Mouse (Mus musculus): Measurements from ENCODE around the gene Ubqln4.

DNA sequence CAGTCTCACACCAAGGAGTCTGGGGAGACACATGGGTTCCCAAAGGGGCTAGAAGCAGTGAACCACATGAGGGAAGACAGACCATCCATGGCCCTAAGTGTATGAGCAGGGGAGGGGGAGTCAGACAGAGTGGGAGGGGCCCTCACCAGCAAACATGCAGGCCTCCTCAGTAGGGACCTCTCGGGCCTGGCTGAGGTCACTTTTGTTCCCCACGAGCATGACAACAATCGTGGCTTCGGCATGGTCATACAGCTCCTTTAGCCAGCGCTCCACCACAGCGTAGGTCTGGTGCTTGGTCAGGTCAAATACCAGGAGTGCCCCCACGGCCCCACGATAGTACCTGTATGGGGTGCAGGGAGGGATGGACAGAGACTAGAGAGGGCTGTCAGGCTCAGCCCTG is 10.4 kb upstream of the Ubqln4 start:
- TF ChIP-seq CTCF (IDR thresholded peaks at IDR 0.05; ENCODE audit: low read depth, low read length) (no peak), TAL1 (conservative IDR thresholded peaks at IDR 0.05; ENCODE audit: low read depth, low read length) (no peak), GATA1 (IDR thresholded peaks at IDR 0.05; ENCODE audit: borderline replicate concordance, low read length) (no peak), GATA2 (IDR thresholded peaks at IDR 0.05; ENCODE audit: borderline replicate concordance, low read depth, low read length) (no peak), POLR2AphosphoS5 (IDR thresholded peaks at IDR 0.05; ENCODE audit: insufficient replicate concordance, low read depth, low read length) (no peak)
